Mouse (Mus musculus): ENCODE data around the gene Cyp2s1.

Cyp2s1 gene

GRCm38 (mm10) chr7:25780753-25781152 lies 36.0 kb downstream of the Cyp2s1 start:
- no peak for DNase-seq

GRCm38 (mm10) chr7:25780021-25780420 lies 36.7 kb downstream of the Cyp2s1 start:
- DNase-seq: no peak

GRCm38 (mm10) chr7:25768229-25768628 lies 48.5 kb downstream of the Cyp2s1 start:
- DNase-seq: no peak

GRCm38 (mm10) chr7:25766108-25766507 lies 50.6 kb downstream of the Cyp2s1 start:
- no peak for DNase-seq

- no peak for DNase-seq
Observed at GRCm38 (mm10) chr7:25764221-25764620, 52.5 kb downstream of the Cyp2s1 start.

GRCm38 (mm10) chr7:25763678-25764077 lies 53.0 kb downstream of the Cyp2s1 start:
- no peak for DNase-seq

- DNase-seq: no peak
Observed at GRCm38 (mm10) chr7:25761354-25761753, 55.4 kb downstream of the Cyp2s1 start.

- peak; percentile 90 for DNase-seq
Observed at GRCm38 (mm10) chr7:25756011-25756410, 60.7 kb downstream of the Cyp2s1 start.

- peak; percentile 75 for DNase-seq
Observed at GRCm38 (mm10) chr7:25755468-25755833, 61.3 kb downstream of the Cyp2s1 start.

- DNase-seq: peak; percentile 98
Observed at GRCm38 (mm10) chr7:25754738-25755467, 61.8 kb downstream of the Cyp2s1 start, which contains the start of gene Hnrnpul1. Hnrnpul1 (minus strand) TSS chr7:25754757.

GRCm38 (mm10) chr7:25754439-25754737 lies 62.3 kb downstream of the Cyp2s1 start:
- no peak for DNase-seq

GRCm38 (mm10) chr7:25753643-25754438 lies 62.9 kb downstream of the Cyp2s1 start:
- DNase-seq: peak; percentile 50

GRCm38 (mm10) chr7:25753076-25753475 lies 63.6 kb downstream of the Cyp2s1 start:
- DNase-seq: no peak
